ENCODE assay signal across 8 mouse cellular contexts in genomic region chr13:69534334-69534653, GRCm38 (mm10). TPM values are rescaled to one million over a fixed set of nuclear protein-coding genes. Genes with fewer than 3 reads are reported as not detected.
A peak's percentile ranks its signal among the peaks of the same experiment; 100 is the strongest.
DNase-seq lines count a peak whose midpoint lies in the region; ATAC-seq and TF ChIP-seq lines count a peak whose summit lies in the region.

TSS of gene Tent4a (minus strand) at chr13:69534617.

- WGBS in forebrain, embryonic 14.5 days: 0% methylated on average over 25 of the region's 57 CpGs
- WGBS in intestine, embryonic 15.5 days: 0% methylated on average over 15 of the region's 57 CpGs
- WGBS in midbrain, embryonic 10.5 days: under 1% methylated on average over 48 of the region's 57 CpGs

- peaks cover 50% of the 10 kb centered on the region for H3K79me2 ChIP-seq in MEL (ENCODE audit: control insufficient read depth, insufficient read depth, low read length, poor library complexity)

- H3K27ac ChIP-seq in MEL (ENCODE audit: control insufficient read depth, low read depth, low read length): peak within 1 kb of the TSS; percentile 74
- peak within 1 kb of the TSS; percentile 94 for H3K27ac ChIP-seq in forebrain, embryonic 14.5 days (ENCODE audit: low read depth, low read length)
- H3K27ac ChIP-seq in intestine, embryonic 15.5 days: peak within 1 kb of the TSS; percentile 95
- H3K27ac ChIP-seq in midbrain, embryonic 10.5 days (replicated peaks): peak within 1 kb of the TSS; percentile 99

- H3K4me3 ChIP-seq in MEL (ENCODE audit: control insufficient read depth in 1 of 2, insufficient read depth in 1 of 2, low read depth in 2 of 2, low read length in 2 of 2): peak within 1 kb of the TSS; percentile 73 to 93
- H3K4me3 ChIP-seq in forebrain, embryonic 14.5 days (ENCODE audit: low read depth, low read length): peak within 1 kb of the TSS; percentile 87
- peak within 1 kb of the TSS; percentile 75 for H3K4me3 ChIP-seq in intestine, embryonic 15.5 days (replicated peaks)
- H3K4me3 ChIP-seq in midbrain, embryonic 10.5 days: peak within 1 kb of the TSS; percentile 98

- H3K4me1 ChIP-seq in MEL (ENCODE audit: control insufficient read depth in 1 of 2, insufficient read depth in 2 of 2, low read length in 2 of 2): peaks cover 2 to 16% of the 10 kb centered on the region in 2 experiments; a peak in 3 of 4 replicates
- peaks cover 29% of the 10 kb centered on the region for H3K4me1 ChIP-seq in forebrain, embryonic 14.5 days (ENCODE audit: control insufficient read depth, insufficient read depth, low read length)
- H3K4me1 ChIP-seq in intestine, embryonic 15.5 days (replicated peaks): peaks cover 29% of the 10 kb centered on the region
- peaks cover 64% of the 10 kb centered on the region for H3K4me1 ChIP-seq in midbrain, embryonic 10.5 days

- TF ChIP-seq CTCF in MEL (IDR thresholded peaks at IDR 0.05 in 2 of 3, conservative IDR thresholded peaks at IDR 0.05 in 1 of 3; ENCODE audit: control insufficient read depth in 1 of 3, insufficient read depth in 1 of 3, low read depth in 2 of 3, low read length in 3 of 3, poor library complexity in 1 of 3, severe bottlenecking in 1 of 3): no peak

- peaks cover 0 to 2% of the 10 kb centered on the region in 2 experiments; a peak in 1 of 4 replicates for H3K36me3 ChIP-seq in MEL (ENCODE audit: control insufficient read depth in 1 of 2, insufficient read depth in 2 of 2, low read length in 2 of 2)
- 0 out of 2 replicates have a peak, but pooled peaks cover 6% of the 10 kb centered on the region for H3K36me3 ChIP-seq in forebrain, embryonic 14.5 days (ENCODE audit: control insufficient read depth, insufficient read depth, low read length)
- 0 out of 2 replicates have a peak, but pooled peaks cover 5% of the 10 kb centered on the region for H3K36me3 ChIP-seq in intestine, embryonic 15.5 days
- peaks cover 20% of the 10 kb centered on the region for H3K36me3 ChIP-seq in midbrain, embryonic 10.5 days

- peak within 1 kb of the TSS; percentile 97 for H3K9ac ChIP-seq in MEL (ENCODE audit: control insufficient read depth, low read depth, low read length, poor library complexity, severe bottlenecking)
- peak within 1 kb of the TSS; percentile 88 for H3K9ac ChIP-seq in forebrain, embryonic 14.5 days (ENCODE audit: low read length)
- H3K9ac ChIP-seq in intestine, embryonic 15.5 days: peak within 1 kb of the TSS; percentile 82

- TF ChIP-seq RAD21 in MEL (IDR thresholded peaks at IDR 0.05; ENCODE audit: low read depth, low read length): no peak

- no peak for TF ChIP-seq POLR2A in MEL (IDR thresholded peaks at IDR 0.05; ENCODE audit: control insufficient read depth in 1 of 2, insufficient read depth in 1 of 2, low read depth in 1 of 2, low read length in 2 of 2, poor library complexity in 1 of 2)

- DNase-seq in heart, adult 18-20 months: no peak
- no peak for DNase-seq in heart, adult 9 months (ENCODE audit: low spot score in 2 of 2)
- DNase-seq in MEL (ENCODE audit: low read depth, low spot score): no peak
- DNase-seq in forebrain, embryonic 14.5 days (ENCODE audit: low spot score): no peak
- no peak for DNase-seq in midbrain, embryonic 10.5 days (ENCODE audit: low spot score)
- no peak for DNase-seq in spleen, postnatal 4 days (ENCODE audit: low spot score in 2 of 2)

- no peaks in the 10 kb centered on the region for H3K27me3 ChIP-seq in MEL (ENCODE audit: control insufficient read depth in 1 of 2, insufficient read depth in 2 of 2, low read length in 2 of 2)
- no peaks in the 10 kb centered on the region for H3K27me3 ChIP-seq in forebrain, embryonic 14.5 days (replicated peaks; ENCODE audit: control insufficient read depth, insufficient read depth, low read length)
- H3K27me3 ChIP-seq in intestine, embryonic 15.5 days (replicated peaks): no peaks in the 10 kb centered on the region
- H3K27me3 ChIP-seq in midbrain, embryonic 10.5 days (ENCODE audit: low read depth, poor library complexity, severe bottlenecking): peaks cover 1% of the 10 kb centered on the region; the same call in 1 of the 2 replicates

- no peaks in the 10 kb centered on the region for H3K9me3 ChIP-seq in MEL (replicated peaks; ENCODE audit: insufficient read depth, low read length)
- H3K9me3 ChIP-seq in forebrain, embryonic 14.5 days (replicated peaks; ENCODE audit: control insufficient read depth, low read length): no peaks in the 10 kb centered on the region
- H3K9me3 ChIP-seq in intestine, embryonic 15.5 days: no peaks in the 10 kb centered on the region
- no peaks in the 10 kb centered on the region for H3K9me3 ChIP-seq in midbrain, embryonic 10.5 days (replicated peaks)

- H3K4me2 ChIP-seq in forebrain, embryonic 14.5 days (ENCODE audit: low read length): peak within 1 kb of the TSS; percentile 93
- H3K4me2 ChIP-seq in intestine, embryonic 15.5 days (replicated peaks): peak within 1 kb of the TSS; percentile 93

- peak; percentile 85 for ATAC-seq in forebrain, embryonic 14.5 days
- ATAC-seq in intestine, embryonic 15.5 days: peak; percentile 90
- ATAC-seq in monocyte, adult 5-6 weeks (replicated peaks; ENCODE audit: insufficient number of reproducible peaks, low FRiP score, low TSS enrichment, poor library complexity, severe bottlenecking): no peak

- TF ChIP-seq EP300 in MEL (IDR thresholded peaks at IDR 0.05; ENCODE audit: low read depth in 1 of 2, low read length in 2 of 2): no peak

TF ChIP-seq in MEL, 35 proteins besides CTCF, POLR2A, EP300 and RAD21:
- no peak for TF ChIP-seq NRF1 (IDR thresholded peaks at IDR 0.05; ENCODE audit: insufficient read depth, low read depth, low read length, poor library complexity, severe bottlenecking)

RNA-seq across cellular contexts. Expression of gene Tent4a, which starts in this region (rescaled TPM):
- total RNA-seq in heart, adult 18-20 months (2021): 10 to 100 TPM; 10.4 to 11.1 TPM
- 11.5 and 12.2 TPM in 2 replicates for total RNA-seq in MEL (2012; rRNA removed)
- 10 to 100 TPM in 1 of 2 experiments, not detected in 1; 18.4 TPM for polyA plus RNA-seq in MEL (2012; ENCODE audit: insufficient read depth in 1 of 2, insufficient read length in 2 of 2, low read depth in 1 of 2, low replicate concordance in 2 of 2, missing spikeins in 1 of 2)
- polyA plus RNA-seq in forebrain, embryonic 14.5 days (2014; fragmentation: Nextera tagmentation; extraction: Ambion mirVana): 8.8 and 9.0 TPM in 2 replicates
- polyA plus RNA-seq in intestine, embryonic 15.5 days (2015; fragmentation: Nextera tagmentation; extraction: Ambion mirVana): 4.0 and 4.6 TPM in 2 replicates
- 4.9 and 5.2 TPM in 2 replicates for polyA plus RNA-seq in midbrain, embryonic 10.5 days (2016; fragmentation: Nextera tagmentation; extraction: Ambion mirVana)
- 4.9 to 16.1 TPM (median 9.2 TPM) in 3 replicates for total RNA-seq in monocyte, adult 5-6 weeks (2017)
